Mouse (Mus musculus): Measurements from ENCODE around the gene Manf. TPM values are rescaled to one million over a fixed set of nuclear protein-coding genes. Genes with fewer than 3 reads are reported as not detected.

Manf gene
- polyA plus RNA-seq, 1 experiment from 2014 or later = 194 TPM

DNA sequence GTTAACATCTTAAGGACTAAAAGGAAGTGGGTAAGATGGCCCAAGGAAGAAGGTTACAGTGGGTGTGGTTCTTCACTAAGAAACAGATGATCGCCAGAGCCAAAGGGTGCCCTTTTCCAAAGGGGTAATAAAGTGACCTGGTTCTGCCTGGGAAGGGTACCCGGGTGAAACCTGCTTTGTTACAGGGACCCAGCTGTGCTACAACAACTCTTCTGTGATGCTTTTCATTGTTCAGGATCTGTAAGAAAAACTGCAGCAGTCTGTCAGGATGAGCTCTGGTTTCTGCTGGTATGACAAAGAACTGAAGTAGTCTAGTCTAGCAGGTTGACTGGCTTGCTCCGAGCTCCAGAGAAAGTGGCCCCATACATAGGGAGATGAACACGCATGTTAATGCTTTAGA is 9.6 kb downstream of the Manf start:
- ATAC-seq (ENCODE audit: low FRiP score, low read depth) = no peak
- Histone ChIP-seq H3K27ac (replicated peaks) (no peak overlapping the region), H3K4me2 (replicated peaks) (peak overlapping the region; percentile 95; the same call in 1 of the 2 replicates), H3K9me3 (no peaks in the 10 kb centered on the region), H3K4me3 (no peak overlapping the region), H3K4me1 (peaks cover 42% of the 10 kb centered on the region), H3K36me3 (peaks cover 73% of the 10 kb centered on the region), H3K27me3 (no peaks in the 10 kb centered on the region), H3K9ac (replicated peaks) (no peak overlapping the region)
- 71% methylated on average over 4 of the region's 4 CpGs for WGBS

DNA sequence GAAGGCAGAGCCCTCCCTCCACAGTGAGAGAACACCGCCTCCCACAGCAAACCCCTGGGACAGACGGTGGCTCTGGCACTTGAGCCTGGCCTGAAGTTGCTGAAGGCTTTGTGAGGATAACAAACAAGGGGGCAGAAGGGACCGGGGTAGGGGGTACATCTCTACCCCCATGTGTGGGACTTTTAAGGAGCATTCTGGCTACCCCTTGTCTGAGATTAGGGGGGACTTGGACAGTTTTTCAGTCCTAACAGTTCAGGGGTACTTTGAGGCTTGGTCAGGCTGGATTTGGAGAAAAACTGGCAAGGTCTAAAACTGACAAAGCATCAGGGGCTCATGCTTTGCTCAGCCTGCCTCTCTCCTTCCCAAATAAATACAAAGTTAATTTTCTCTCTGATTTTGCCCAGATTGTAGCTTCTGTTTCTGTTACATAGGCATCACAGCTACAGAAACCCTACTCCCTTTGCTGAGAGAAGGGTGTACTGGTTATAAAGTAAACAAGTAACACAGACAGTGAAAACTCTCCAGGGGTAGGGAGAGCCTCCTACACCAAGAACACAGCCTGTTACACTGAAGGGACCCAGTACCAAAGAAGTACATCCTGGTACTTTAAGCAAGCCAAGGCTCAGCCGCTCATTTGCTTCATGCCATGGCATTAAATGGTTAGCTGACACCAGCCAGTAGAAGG is 10.6 kb downstream of the Manf start:
- peaks cover 42% of the 10 kb centered on the region for H3K4me1 ChIP-seq
- H3K4me2 ChIP-seq (replicated peaks) = no peak overlapping the region
- 68% methylated on average over 4 of the region's 4 CpGs for WGBS
- no peak overlapping the region for H3K27ac ChIP-seq (replicated peaks)
- H3K36me3 ChIP-seq = peaks cover 83% of the 10 kb centered on the region
- no peaks in the 10 kb centered on the region for H3K9me3 ChIP-seq
- H3K9ac ChIP-seq (replicated peaks) = 0 out of 2 replicates have a peak overlapping the region, but pooled peaks have one; percentile 29
- H3K27me3 ChIP-seq = no peaks in the 10 kb centered on the region
- no peak for ATAC-seq (ENCODE audit: low FRiP score, low read depth)
- no peak overlapping the region for H3K4me3 ChIP-seq

DNA sequence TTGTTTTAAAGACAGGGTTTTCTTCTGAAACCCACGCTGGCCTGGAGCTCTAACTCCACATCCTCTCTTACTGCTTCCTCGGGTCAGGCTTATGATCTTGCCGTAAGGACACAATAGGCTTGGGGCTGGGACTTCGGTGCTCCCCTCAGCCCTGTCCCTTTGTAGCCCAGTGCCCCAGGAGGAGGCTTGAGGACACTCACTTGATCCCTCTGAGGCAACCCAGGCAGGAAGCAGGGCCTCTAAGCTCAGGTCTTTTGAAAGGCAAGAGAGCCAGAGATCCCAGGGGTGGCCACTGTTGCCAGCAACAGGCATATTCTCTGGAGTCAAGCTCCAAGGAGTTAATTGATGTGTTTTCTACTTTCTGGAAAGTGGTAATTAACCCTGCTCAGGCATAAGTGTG is 12.3 kb downstream of the Manf start:
- Histone ChIP-seq H3K27ac (replicated peaks) (no peak overlapping the region), H3K9ac (replicated peaks) (no peak overlapping the region), H3K27me3 (no peaks in the 10 kb centered on the region), H3K9me3 (no peaks in the 10 kb centered on the region), H3K36me3 (peaks cover 91% of the 10 kb centered on the region), H3K4me3 (no peak overlapping the region), H3K4me2 (replicated peaks) (no peak overlapping the region), H3K4me1 (peaks cover 30% of the 10 kb centered on the region)
- ATAC-seq (ENCODE audit: low FRiP score, low read depth) = no peak
- WGBS = 58% methylated on average over 4 of the region's 4 CpGs

DNA sequence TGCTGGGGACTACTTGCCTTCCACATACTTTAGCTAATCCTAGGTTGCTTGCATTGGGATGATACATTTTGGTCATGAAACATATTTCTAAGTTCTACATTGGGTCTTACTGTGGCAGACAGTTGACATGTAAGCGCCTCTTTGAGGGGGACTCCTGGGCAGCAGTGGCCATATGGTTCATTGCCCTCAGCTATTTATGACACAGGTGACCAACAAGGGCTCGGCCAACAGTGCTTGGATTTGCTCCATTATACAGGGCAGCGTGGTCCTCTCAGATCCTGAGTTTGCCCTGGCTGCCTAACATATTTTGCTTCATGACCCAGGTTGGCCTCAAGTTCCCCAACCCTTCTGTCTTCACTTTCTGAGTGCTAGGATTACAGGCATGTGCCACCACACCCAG is 15.1 kb downstream of the Manf start:
- no peak for ATAC-seq (ENCODE audit: low FRiP score, low read depth)
- Histone ChIP-seq H3K4me1 (peaks cover 5% of the 10 kb centered on the region; the same call in 1 of the 2 replicates), H3K9me3 (no peaks in the 10 kb centered on the region), H3K9ac (replicated peaks) (no peak overlapping the region), H3K36me3 (peaks cover 85% of the 10 kb centered on the region), H3K27me3 (no peaks in the 10 kb centered on the region), H3K4me2 (replicated peaks) (no peak overlapping the region), H3K4me3 (no peak overlapping the region), H3K27ac (replicated peaks) (no peak overlapping the region)
- 87% methylated on average over 3 of the region's 3 CpGs for WGBS

DNA sequence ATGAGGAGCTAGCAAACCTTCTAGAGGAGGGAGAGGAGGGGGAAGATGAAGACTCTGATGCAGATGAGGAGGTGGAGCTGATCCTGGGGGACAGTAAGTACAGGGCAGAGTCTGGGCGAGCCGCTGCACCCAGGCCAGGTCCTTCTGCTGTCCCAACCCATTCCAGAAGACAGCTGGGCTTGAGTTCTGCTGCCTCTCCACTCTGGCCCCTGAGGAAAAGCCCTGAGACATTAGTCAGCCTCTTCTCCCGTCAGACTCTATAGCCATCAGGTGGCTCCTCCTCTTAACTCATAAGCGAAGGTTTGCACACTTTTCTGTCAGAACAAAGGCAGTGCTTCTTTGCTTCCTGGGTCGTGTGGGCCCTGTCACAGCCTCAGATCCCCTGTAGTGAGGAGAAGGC is 17.6 kb downstream of the Manf start:
- Histone ChIP-seq H3K27ac (replicated peaks) (no peak overlapping the region), H3K4me1 (no peaks in the 10 kb centered on the region), H3K9me3 (no peaks in the 10 kb centered on the region), H3K27me3 (no peaks in the 10 kb centered on the region), H3K36me3 (peaks cover 75% of the 10 kb centered on the region), H3K4me2 (replicated peaks) (no peak overlapping the region), H3K9ac (replicated peaks) (no peak overlapping the region), H3K4me3 (no peak overlapping the region)
- WGBS = 89% methylated on average over 5 of the region's 5 CpGs
- ATAC-seq (ENCODE audit: low FRiP score, low read depth) = no peak

DNA sequence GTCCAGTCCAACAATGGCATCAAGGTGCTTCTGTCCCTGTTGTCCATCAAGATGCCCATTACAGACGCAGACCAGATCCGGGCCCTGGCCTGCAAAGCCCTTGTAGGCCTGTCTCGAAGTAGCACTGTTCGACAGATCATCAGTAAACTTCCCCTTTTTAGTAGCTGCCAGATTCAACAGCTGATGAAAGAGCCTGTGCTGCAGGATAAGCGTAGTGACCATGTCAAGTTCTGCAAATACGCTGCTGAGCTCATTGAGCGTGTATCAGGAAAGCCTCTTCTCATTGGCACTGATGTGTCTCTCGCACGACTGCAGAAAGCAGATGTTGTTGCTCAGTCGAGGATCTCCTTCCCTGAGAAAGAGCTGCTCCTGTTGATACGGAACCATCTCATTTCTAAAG is 33.7 kb downstream of the Manf start:
- H3K4me3 ChIP-seq = no peak overlapping the region
- no peak for ATAC-seq (ENCODE audit: low FRiP score, low read depth)
- H3K27me3 ChIP-seq = no peaks in the 10 kb centered on the region
- no peaks in the 10 kb centered on the region for H3K9me3 ChIP-seq
- WGBS = 92% methylated on average over 11 of the region's 11 CpGs
- no peak overlapping the region for H3K4me2 ChIP-seq (replicated peaks)
- no peaks in the 10 kb centered on the region for H3K4me1 ChIP-seq
- H3K9ac ChIP-seq (replicated peaks) = no peak overlapping the region
- no peak overlapping the region for H3K27ac ChIP-seq (replicated peaks)
- H3K36me3 ChIP-seq = peaks cover 80% of the 10 kb centered on the region

DNA sequence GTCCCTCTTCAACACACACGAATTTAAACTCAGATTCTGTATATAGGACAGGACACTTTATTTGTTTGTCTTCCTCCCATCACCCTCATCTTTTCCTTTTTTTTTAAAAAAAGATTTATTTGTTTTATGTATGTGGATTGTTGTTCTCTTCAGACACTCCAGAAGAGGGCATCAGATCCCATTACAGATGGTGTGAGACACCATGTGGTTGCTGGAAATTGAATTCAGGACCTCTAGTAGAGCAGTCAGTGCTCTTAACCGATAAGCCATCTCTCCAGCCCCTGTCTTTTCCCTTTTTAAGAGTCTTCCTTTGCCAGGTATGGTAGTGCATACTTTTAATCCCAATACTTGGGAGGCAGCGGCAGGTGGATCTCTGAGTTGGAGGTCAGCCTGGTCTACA is 35.1 kb downstream of the Manf start:
- H3K4me2 ChIP-seq (replicated peaks) = no peak overlapping the region

DNA sequence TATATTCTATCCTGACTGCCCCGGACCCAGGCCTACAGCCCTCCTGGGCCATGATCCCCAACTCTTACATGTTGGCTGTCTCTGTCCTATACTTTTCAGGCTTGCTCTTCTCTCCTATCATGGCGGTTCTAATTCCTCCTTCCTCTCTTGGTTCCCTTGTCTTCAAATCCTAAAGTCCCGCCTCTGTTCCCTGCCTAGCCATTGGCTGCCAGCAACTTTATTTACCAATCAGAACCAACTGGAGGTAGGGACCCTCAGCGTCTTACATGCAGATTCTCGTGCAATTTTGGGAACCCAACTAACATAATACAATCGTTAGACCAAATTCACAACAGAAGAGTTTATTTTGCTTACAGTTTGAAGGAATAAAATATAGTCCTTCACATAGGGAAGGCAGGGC is 49.0 kb downstream of the Manf start:
- Histone ChIP-seq H3K27ac (replicated peaks) (no peak overlapping the region), H3K4me3 (no peak overlapping the region), H3K4me2 (replicated peaks) (no peak overlapping the region), H3K9ac (replicated peaks) (no peak overlapping the region), H3K4me1 (no peaks in the 10 kb centered on the region), H3K27me3 (no peaks in the 10 kb centered on the region), H3K36me3 (peaks cover 75% of the 10 kb centered on the region), H3K9me3 (no peaks in the 10 kb centered on the region; the same call in 1 of the 2 replicates)
- 93% methylated on average over 6 of the region's 6 CpGs for WGBS
- ATAC-seq (ENCODE audit: low FRiP score, low read depth) = no peak

More for the DNA sequence above, 35.1 kb downstream of the Manf start:
- Histone ChIP-seq H3K27me3 (no peaks in the 10 kb centered on the region), H3K4me3 (no peak overlapping the region), H3K27ac (replicated peaks) (no peak overlapping the region), H3K9ac (replicated peaks) (no peak overlapping the region), H3K4me1 (no peaks in the 10 kb centered on the region), H3K36me3 (peaks cover 75% of the 10 kb centered on the region), H3K9me3 (no peaks in the 10 kb centered on the region)
- no peak for ATAC-seq (ENCODE audit: low FRiP score, low read depth)
- WGBS = 88% methylated on average over 3 of the region's 3 CpGs

DNA sequence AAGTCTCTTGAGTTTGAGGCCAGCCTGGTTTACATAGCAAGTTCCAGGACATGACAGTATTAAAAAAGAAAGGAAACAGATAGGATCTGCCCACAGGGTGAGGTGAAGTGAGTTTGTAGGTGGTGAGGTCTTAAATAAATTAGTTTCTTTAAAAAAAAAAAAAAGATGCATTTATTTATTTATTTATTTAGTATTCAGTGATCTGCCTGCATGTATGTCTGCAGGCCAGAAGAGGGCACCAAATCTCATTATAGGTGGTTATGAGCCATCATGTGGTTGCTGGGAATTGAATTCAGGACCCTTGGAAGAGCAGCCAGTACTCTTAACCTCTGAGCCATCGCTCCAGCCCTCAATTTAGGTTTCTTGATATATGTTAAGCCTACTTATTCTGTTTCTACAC is 51.2 kb downstream of the Manf start:
- Histone ChIP-seq H3K4me3 (no peak overlapping the region), H3K36me3 (peaks cover 74% of the 10 kb centered on the region), H3K27me3 (no peaks in the 10 kb centered on the region), H3K9me3 (no peaks in the 10 kb centered on the region; the same call in 1 of the 2 replicates), H3K27ac (replicated peaks) (no peak overlapping the region), H3K4me1 (no peaks in the 10 kb centered on the region), H3K9ac (replicated peaks) (no peak overlapping the region), H3K4me2 (replicated peaks) (no peak overlapping the region)
- no peak for ATAC-seq (ENCODE audit: low FRiP score, low read depth)
- 97% methylated on average over 1 of the region's 1 CpGs for WGBS

DNA sequence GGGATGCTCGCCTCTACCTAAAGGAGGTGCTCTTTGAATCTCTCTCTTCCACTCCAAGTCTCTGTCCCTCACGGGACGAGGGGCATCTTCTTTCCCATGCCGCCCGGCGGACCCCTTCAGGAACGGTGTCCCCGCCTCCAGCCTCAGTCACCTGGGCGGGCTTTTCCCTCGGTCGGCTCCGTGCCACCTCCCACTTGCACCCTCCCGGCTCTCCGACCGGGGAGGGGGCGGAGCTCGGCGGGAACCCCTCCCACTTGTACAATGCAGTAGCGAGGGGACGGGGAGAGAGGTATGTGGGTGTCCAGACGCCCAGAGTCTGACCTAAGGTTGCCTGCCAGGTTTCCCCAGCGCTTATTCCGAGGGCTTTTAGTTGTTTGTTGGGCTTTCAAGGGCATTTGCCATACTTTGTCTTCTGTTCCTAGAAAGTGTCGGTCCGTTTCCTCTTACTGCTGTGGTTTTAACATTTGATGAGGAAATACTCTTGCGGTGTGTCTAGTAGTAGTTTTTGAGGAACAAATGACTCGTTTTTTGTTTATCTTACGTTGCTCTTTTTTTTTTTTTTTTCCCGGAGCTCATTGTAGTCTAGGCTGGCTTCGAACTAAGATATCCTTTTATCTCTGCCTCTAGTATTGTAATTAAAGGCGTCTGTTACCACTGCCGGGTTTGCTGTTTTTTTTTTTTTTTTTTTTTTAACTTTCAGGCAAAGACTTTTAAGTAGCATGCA is 69.2 kb downstream of the Manf start:
- Histone ChIP-seq H3K4me2 (replicated peaks) (peak overlapping the region; percentile 80), H3K4me1 (0 out of 2 replicates have a peak, but pooled peaks cover 5% of the 10 kb centered on the region), H3K9me3 (no peaks in the 10 kb centered on the region), H3K4me3 (peak overlapping the region; percentile 91), H3K27ac (replicated peaks) (peak overlapping the region; percentile 91), H3K36me3 (no peaks in the 10 kb centered on the region), H3K27me3 (no peaks in the 10 kb centered on the region), H3K9ac (replicated peaks) (peak overlapping the region; percentile 83)
- WGBS = 4% methylated on average over 31 of the region's 32 CpGs
- ATAC-seq (ENCODE audit: low FRiP score, low read depth) = peak; percentile 75

DNA sequence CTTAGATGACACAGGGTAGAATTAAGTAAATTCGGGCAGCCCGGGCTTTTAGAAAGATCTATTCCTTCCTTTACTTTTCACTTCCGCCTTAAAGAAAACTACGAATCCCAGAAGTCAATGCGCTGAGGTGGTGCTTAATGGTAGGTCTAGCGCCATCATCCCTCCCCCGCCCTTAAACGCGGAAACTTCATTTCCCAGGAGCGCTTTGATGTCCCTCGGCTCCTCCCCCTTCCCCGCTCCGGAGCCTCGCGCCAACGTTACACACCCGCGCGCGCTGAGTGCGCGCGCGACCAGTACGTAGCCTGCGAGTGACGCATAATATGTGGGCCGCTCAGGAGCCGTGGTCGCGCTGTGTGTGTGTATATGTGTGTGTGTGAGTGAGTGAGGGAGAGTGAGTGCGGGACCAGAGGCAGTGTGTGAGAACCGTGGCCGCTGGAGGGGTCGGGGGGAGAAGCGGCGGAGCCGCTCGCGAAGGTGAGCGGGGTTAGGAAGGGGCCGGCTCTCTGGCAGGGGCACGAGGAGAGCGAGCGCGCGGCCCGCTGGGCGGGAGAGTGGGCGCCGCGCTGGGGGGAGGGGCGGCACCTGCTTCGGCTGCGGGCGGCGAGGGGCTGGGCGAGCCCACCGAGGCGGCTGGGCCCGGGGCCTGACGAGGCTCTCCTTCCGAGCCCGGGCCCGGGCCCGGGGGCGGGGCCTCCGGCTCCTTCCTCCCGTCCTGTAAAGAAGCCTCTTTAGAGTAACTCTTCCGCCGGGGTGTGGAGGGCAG is 70.0 kb downstream of the Manf start, which contains the start of gene Dcaf1:
Gene Dcaf1 (plus strand): TSS at position 257 of the 763 bp plus-strand sequence.
- 0 out of 2 replicates have a peak, but pooled peaks cover 5% of the 10 kb centered on the region for H3K4me1 ChIP-seq
- peak; percentile 96 for ATAC-seq (ENCODE audit: low FRiP score, low read depth)
- no peaks in the 10 kb centered on the region for H3K27me3 ChIP-seq
- H3K27ac ChIP-seq (replicated peaks) = peak within 1 kb of the TSS; percentile 91
- no peaks in the 10 kb centered on the region for H3K36me3 ChIP-seq
- H3K4me2 ChIP-seq (replicated peaks) = peak within 1 kb of the TSS; percentile 80
- peak within 1 kb of the TSS; percentile 91 for H3K4me3 ChIP-seq
- peak within 1 kb of the TSS; percentile 83 for H3K9ac ChIP-seq (replicated peaks)
- H3K9me3 ChIP-seq = no peaks in the 10 kb centered on the region
- under 1% methylated on average over 52 of the region's 71 CpGs for WGBS
